Mouse (Mus musculus) kidney, postnatal 36 days (tissue): ENCODE measurements at regions not wholly inside any gene's neighbourhood (a gene's known extent, or its start where the extent isn't known, plus 50 kb on each side); places are given as distances from the start of the nearest gene placed in this dataset.
"Not testable (repeated sequence)": the region's sequence is repeated elsewhere in the genome, so short reads cannot be mapped to it uniquely, and the experiment has no call there.

Experiments
- DNase-seq, 2 experiments: peaks; one replicate each; pipeline ENCODE4 v3.0.0; 2021 to 2022; ENCODE audit warnings: mixed read lengths in 2 of 2

DNA sequence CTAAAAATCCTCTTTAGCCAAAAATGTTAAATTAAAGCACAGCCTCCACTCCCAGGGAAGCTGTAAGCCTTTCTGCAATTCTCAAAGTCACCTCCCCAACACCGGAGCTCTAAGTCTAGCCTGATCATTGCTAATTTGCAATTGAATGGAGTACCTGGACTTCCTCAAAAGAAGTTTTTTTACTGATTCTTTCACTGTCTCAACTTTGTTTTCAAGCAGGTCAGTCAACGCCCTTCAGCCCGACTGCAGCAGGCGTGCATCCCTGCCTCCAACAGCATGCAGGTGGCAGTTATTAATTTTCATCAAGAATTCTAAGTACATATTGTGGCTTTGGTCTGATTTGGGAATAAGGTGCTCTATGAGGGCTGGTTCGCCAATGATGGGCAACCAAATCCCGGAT lies 589.0 kb upstream of the Cadm2 start:
- DNase-seq: not testable (repeated sequence)

DNA sequence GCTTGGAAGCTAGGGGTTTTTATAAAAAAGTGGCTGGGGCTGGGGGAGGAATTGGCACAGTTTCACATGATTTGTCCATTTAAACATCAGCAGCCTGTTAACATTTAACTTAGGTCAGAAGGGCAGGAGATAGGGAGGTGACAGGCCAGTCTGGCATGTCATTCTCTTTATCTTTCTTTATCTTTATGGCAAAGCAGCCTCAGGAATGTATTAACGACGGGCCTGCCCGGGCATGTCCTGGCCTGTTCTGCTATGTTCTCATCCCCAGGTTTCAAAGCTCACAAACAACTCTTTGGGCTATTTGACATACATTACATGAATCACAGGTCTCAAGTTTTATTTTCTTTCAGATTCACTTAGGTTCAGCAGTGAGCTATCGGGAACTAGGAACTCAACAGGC lies 584.2 kb upstream of the Cadm2 start:
- not testable (repeated sequence) for DNase-seq

DNA sequence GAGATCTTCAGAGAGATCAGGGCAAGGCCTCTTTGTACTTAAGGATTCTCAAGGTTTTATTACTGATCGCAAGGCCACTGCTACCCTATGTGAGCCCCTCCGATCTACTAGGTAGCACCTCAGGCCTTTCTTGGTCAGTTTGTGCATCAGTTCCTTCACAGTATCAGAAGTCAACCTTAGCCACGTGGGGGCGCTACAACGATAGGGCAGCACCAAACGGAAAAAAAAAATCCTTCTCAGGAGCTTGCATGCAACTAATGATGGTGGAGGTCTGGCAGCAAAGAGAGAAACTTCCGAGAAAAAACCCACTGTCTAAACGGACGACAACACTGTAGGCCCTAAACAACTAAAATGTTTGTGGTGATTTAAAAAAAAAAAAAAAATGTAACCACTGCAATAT lies 543.9 kb upstream of the Cadm2 start:
- DNase-seq: peak in 1 of 2 experiments; percentile 3

DNA sequence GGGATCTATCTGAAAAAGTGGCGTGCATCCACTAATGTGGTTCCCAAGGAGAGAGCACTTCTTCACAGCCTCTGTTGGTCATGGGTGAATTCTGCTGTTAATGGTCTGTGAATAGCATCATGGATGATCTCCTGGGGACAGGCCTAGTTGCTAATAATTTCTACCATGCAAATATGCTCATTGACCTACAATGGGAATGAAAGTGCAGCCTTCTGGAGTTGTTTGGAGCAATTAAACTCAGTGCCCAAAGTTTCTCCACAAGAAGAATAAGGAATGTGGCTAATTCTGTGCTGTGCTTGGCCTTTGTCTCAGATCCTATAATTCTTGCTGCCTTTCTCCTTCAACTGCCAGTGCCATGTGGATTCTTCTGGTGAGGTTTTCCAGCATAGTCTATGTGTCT lies 532.8 kb upstream of the Cadm2 start:
- DNase-seq: no peak
